Mouse (Mus musculus): ENCODE results near the gene Gm266.

DNA sequence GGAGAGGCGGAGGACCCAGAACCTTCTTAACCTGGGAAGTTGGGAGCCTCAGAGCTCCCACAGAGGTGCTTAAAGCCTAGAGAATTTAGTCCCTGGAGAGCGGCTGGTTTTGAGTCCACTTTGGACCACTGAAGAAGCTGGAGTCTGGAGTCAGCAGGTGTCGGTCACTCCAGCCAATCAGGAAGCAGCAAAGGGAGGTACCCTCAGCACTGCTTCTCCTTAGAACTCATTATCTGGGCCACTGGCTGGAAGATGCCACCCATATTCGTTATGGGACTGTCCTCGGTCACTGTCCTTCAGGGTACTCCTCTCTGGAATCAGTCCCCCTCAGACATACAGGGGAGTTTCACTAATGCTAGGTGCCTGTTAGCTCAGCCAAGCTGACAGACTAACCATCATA is 30.3 kb upstream of the Gm266 start:
- TF ChIP-seq CTCF (IDR thresholded peaks at IDR 0.05; ENCODE audit: extremely low read depth, insufficient read depth, insufficient read length, insufficient replicate concordance) = no peak
- no peak for TF ChIP-seq POLR2A (IDR thresholded peaks at IDR 0.05; ENCODE audit: low read depth, low read length)
